Mouse (Mus musculus): ENCODE results near the gene Fxyd4. TPM values are rescaled to one million over a fixed set of nuclear protein-coding genes. Genes with fewer than 3 reads are reported as not detected.

The Fxyd4 gene
- polyA plus RNA-seq (2015; fragmentation: Nextera tagmentation; extraction: Ambion mirVana) = 3.5 TPM in 2 replicates

- Histone ChIP-seq H3K9ac (no peak within 1 kb of the TSS), H3K27ac (no peak within 1 kb of the TSS), H3K27me3 (no peaks in the 10 kb centered on the region), H3K4me3 (no peak within 1 kb of the TSS), H3K36me3 (no peaks in the 10 kb centered on the region), H3K4me1 (replicated peaks) (no peaks in the 10 kb centered on the region), H3K9me3 (no peaks in the 10 kb centered on the region), H3K4me2 (no peak within 1 kb of the TSS)
- WGBS = 79% methylated on average over 10 of the region's 10 CpGs
- ATAC-seq (ENCODE audit: low FRiP score) = no peak
These were observed at the start of gene Fxyd4 for GRCm38 (mm10) chr6:117937222-117937932. Fxyd4 (minus strand) TSS chr6:117937692.

GRCm38 (mm10) chr6:117987173-117987572, 49.7 kb upstream of the Fxyd4 start:
- no peaks in the 10 kb centered on the region for H3K36me3 ChIP-seq
- H3K9me3 ChIP-seq = no peaks in the 10 kb centered on the region
- H3K9ac ChIP-seq = no peak overlapping the region
- H3K4me2 ChIP-seq = no peak overlapping the region
- 63% methylated on average over 5 of the region's 5 CpGs for WGBS
- no peaks in the 10 kb centered on the region for H3K4me1 ChIP-seq (replicated peaks)
- no peaks in the 10 kb centered on the region for H3K27me3 ChIP-seq
- H3K4me3 ChIP-seq = no peak overlapping the region
- ATAC-seq (ENCODE audit: low FRiP score) = no peak
- H3K27ac ChIP-seq = no peak overlapping the region

- no peaks in the 10 kb centered on the region for H3K27me3 ChIP-seq
- H3K36me3 ChIP-seq = no peaks in the 10 kb centered on the region
- H3K4me1 ChIP-seq (replicated peaks) = no peaks in the 10 kb centered on the region
- no peak overlapping the region for H3K9ac ChIP-seq
- ATAC-seq (ENCODE audit: low FRiP score) = no peak
- H3K27ac ChIP-seq = no peak overlapping the region
- no peaks in the 10 kb centered on the region for H3K9me3 ChIP-seq
- H3K4me2 ChIP-seq = no peak overlapping the region
- 63% methylated on average over 9 of the region's 9 CpGs for WGBS
- H3K4me3 ChIP-seq = no peak overlapping the region
These were observed 29.2 kb upstream of the Fxyd4 start for GRCm38 (mm10) chr6:117966729-117967128.

- H3K27ac ChIP-seq = no peak overlapping the region
- no peak overlapping the region for H3K4me2 ChIP-seq
- no peaks in the 10 kb centered on the region for H3K36me3 ChIP-seq
- ATAC-seq (ENCODE audit: low FRiP score) = no peak
- no peaks in the 10 kb centered on the region for H3K9me3 ChIP-seq
- 82% methylated on average over 3 of the region's 3 CpGs for WGBS
- H3K27me3 ChIP-seq = no peaks in the 10 kb centered on the region
- H3K4me1 ChIP-seq (replicated peaks) = no peaks in the 10 kb centered on the region
- no peak overlapping the region for H3K4me3 ChIP-seq
- H3K9ac ChIP-seq = no peak overlapping the region
These were observed 25.7 kb upstream of the Fxyd4 start for GRCm38 (mm10) chr6:117963201-117963600.

GRCm38 (mm10) chr6:117956851-117957501, 19.5 kb upstream of the Fxyd4 start:
- Histone ChIP-seq H3K9me3 (no peaks in the 10 kb centered on the region), H3K27ac (no peak overlapping the region), H3K36me3 (no peaks in the 10 kb centered on the region), H3K27me3 (no peaks in the 10 kb centered on the region), H3K4me3 (no peak overlapping the region), H3K4me1 (replicated peaks) (peaks cover 4% of the 10 kb centered on the region; the same call in 1 of the 2 replicates), H3K9ac (no peak overlapping the region), H3K4me2 (no peak overlapping the region)
- 25% methylated on average over 14 of the region's 14 CpGs for WGBS
- no peak for ATAC-seq (ENCODE audit: low FRiP score)

- 76% methylated on average over 6 of the region's 6 CpGs for WGBS
These were observed 18.7 kb upstream of the Fxyd4 start for GRCm38 (mm10) chr6:117956161-117956560.

GRCm38 (mm10) chr6:117952330-117952729, 14.8 kb upstream of the Fxyd4 start:
- no peak overlapping the region for H3K4me2 ChIP-seq
- no peaks in the 10 kb centered on the region for H3K36me3 ChIP-seq
- no peak for ATAC-seq (ENCODE audit: low FRiP score)
- H3K9me3 ChIP-seq = no peaks in the 10 kb centered on the region
- WGBS = 86% methylated on average over 4 of the region's 4 CpGs
- H3K27ac ChIP-seq = no peak overlapping the region
- peaks cover 4% of the 10 kb centered on the region; the same call in 1 of the 2 replicates for H3K4me1 ChIP-seq (replicated peaks)
- no peak overlapping the region for H3K9ac ChIP-seq
- no peaks in the 10 kb centered on the region for H3K27me3 ChIP-seq
- H3K4me3 ChIP-seq = no peak overlapping the region

More at GRCm38 (mm10) chr6:117956161-117956560, 18.7 kb upstream of the Fxyd4 start:
- Histone ChIP-seq H3K27ac (no peak overlapping the region), H3K27me3 (no peaks in the 10 kb centered on the region), H3K9ac (no peak overlapping the region), H3K9me3 (no peaks in the 10 kb centered on the region), H3K4me2 (no peak overlapping the region), H3K4me3 (no peak overlapping the region), H3K36me3 (no peaks in the 10 kb centered on the region), H3K4me1 (replicated peaks) (peaks cover 4% of the 10 kb centered on the region; the same call in 1 of the 2 replicates)
- ATAC-seq (ENCODE audit: low FRiP score) = no peak

- Histone ChIP-seq H3K4me1 (replicated peaks) (no peaks in the 10 kb centered on the region), H3K4me3 (no peak overlapping the region), H3K36me3 (no peaks in the 10 kb centered on the region), H3K27ac (no peak overlapping the region), H3K9ac (no peak overlapping the region), H3K4me2 (no peak overlapping the region), H3K9me3 (no peaks in the 10 kb centered on the region), H3K27me3 (no peaks in the 10 kb centered on the region)
- WGBS = 87% methylated on average over 2 of the region's 2 CpGs
- no peak for ATAC-seq (ENCODE audit: low FRiP score)
These were observed 6.4 kb upstream of the Fxyd4 start for GRCm38 (mm10) chr6:117943899-117944298.

GRCm38 (mm10) chr6:117942769-117943168, 5.3 kb upstream of the Fxyd4 start:
- ATAC-seq (ENCODE audit: low FRiP score) = no peak
- Histone ChIP-seq H3K4me1 (replicated peaks) (no peaks in the 10 kb centered on the region), H3K36me3 (no peaks in the 10 kb centered on the region), H3K9ac (no peak overlapping the region), H3K27ac (no peak overlapping the region), H3K9me3 (no peaks in the 10 kb centered on the region), H3K27me3 (no peaks in the 10 kb centered on the region), H3K4me2 (no peak overlapping the region), H3K4me3 (no peak overlapping the region)
- 83% methylated on average over 10 of the region's 10 CpGs for WGBS

- no peak overlapping the region for H3K27ac ChIP-seq
- H3K36me3 ChIP-seq = no peaks in the 10 kb centered on the region
- no peak overlapping the region for H3K4me3 ChIP-seq
- ATAC-seq (ENCODE audit: low FRiP score) = no peak
- WGBS = 85% methylated on average over 10 of the region's 10 CpGs
- no peaks in the 10 kb centered on the region for H3K4me1 ChIP-seq (replicated peaks)
- H3K4me2 ChIP-seq = no peak overlapping the region
- no peaks in the 10 kb centered on the region for H3K27me3 ChIP-seq
- no peak overlapping the region for H3K9ac ChIP-seq
- H3K9me3 ChIP-seq = no peaks in the 10 kb centered on the region
These were observed 1.5 kb upstream of the Fxyd4 start for GRCm38 (mm10) chr6:117938951-117939350.

- H3K9me3 ChIP-seq = no peaks in the 10 kb centered on the region
- no peaks in the 10 kb centered on the region for H3K4me1 ChIP-seq (replicated peaks)
- no peak overlapping the region for H3K9ac ChIP-seq
- no peak for ATAC-seq (ENCODE audit: low FRiP score)
- no peak overlapping the region for H3K4me3 ChIP-seq
- H3K36me3 ChIP-seq = no peaks in the 10 kb centered on the region
- H3K27me3 ChIP-seq = no peaks in the 10 kb centered on the region
- H3K27ac ChIP-seq = no peak overlapping the region
- H3K4me2 ChIP-seq = no peak overlapping the region
- 95% methylated on average over 14 of the region's 14 CpGs for WGBS
These were observed 1.5 kb downstream of the Fxyd4 start for GRCm38 (mm10) chr6:117935681-117936612.

GRCm38 (mm10) chr6:117934301-117934700, 3.2 kb downstream of the Fxyd4 start:
- ATAC-seq (ENCODE audit: low FRiP score) = no peak
- H3K9me3 ChIP-seq = no peaks in the 10 kb centered on the region
- H3K36me3 ChIP-seq = peaks cover 9% of the 10 kb centered on the region
- no peaks in the 10 kb centered on the region for H3K27me3 ChIP-seq
- no peak overlapping the region for H3K4me2 ChIP-seq
- H3K9ac ChIP-seq = no peak overlapping the region
- H3K4me1 ChIP-seq (replicated peaks) = no peaks in the 10 kb centered on the region
- H3K4me3 ChIP-seq = no peak overlapping the region
- 93% methylated on average over 6 of the region's 6 CpGs for WGBS
- no peak overlapping the region for H3K27ac ChIP-seq

All from hindbrain, embryonic 13.5 days (tissue).